Mouse (Mus musculus) forebrain, embryonic 15.5 days (tissue): Measurements from ENCODE around the gene Plac1. TPM values are rescaled to one million over a fixed set of nuclear protein-coding genes. Genes with fewer than 3 reads are reported as not detected.

ENCODE experiments used
- ATAC-seq: fragments of 200-750 bp; cut with Nextera tagmentation; replicated peaks from 2 replicates; pipeline ENCODE4 v1.8.0; 2017; ENCODE audit warnings: mild to moderate bottlenecking, moderate TSS enrichment, moderate library complexity
- H3K27ac ChIP-seq: fragments of 300-500 bp; sonication (generic); replicated peaks from 2 replicates; pipeline ENCODE4 v1.5.1; 2015; ENCODE audit warnings: mild to moderate bottlenecking, inconsistent platforms
- H3K27me3 ChIP-seq: fragments of 300-500 bp; sonication (generic); 2 replicates; pipeline ENCODE4 v1.6.1; 2015; ENCODE audit warnings: inconsistent platforms
- H3K36me3 ChIP-seq: fragments of 300-500 bp; sonication (generic); 2 replicates; pipeline ENCODE4 v1.6.1; 2015; ENCODE audit warnings: mild to moderate bottlenecking, inconsistent platforms
- H3K4me1 ChIP-seq: fragments of 300-500 bp; sonication (generic); 2 replicates; pipeline ENCODE4 v1.6.1; 2015; ENCODE audit warnings: inconsistent platforms
- H3K4me2 ChIP-seq: fragments of 300-500 bp; sonication (generic); replicated peaks from 2 replicates; pipeline ENCODE4 v1.6.1; 2015; ENCODE audit warnings: mild to moderate bottlenecking, inconsistent platforms
- H3K4me3 ChIP-seq: fragments of 300-500 bp; sonication (generic); 2 replicates; pipeline ENCODE4 v1.5.1; 2015; ENCODE audit warnings: mild to moderate bottlenecking, inconsistent platforms
- H3K9ac ChIP-seq: fragments of 300-500 bp; sonication (generic); replicated peaks from 2 replicates; pipeline ENCODE4 v1.6.1; 2015; ENCODE audit warnings: mild to moderate bottlenecking, inconsistent platforms
- H3K9me3 ChIP-seq: fragments of 300-500 bp; sonication (generic); 2 replicates; pipeline ENCODE4 v1.6.1; 2016; ENCODE audit warnings: inconsistent platforms
- WGBS: fragments of 180-500 bp; shearing (Covaris S2); methylation state at CpG from one replicate; pipeline ENCODE4 v1.1.7; 2015; ENCODE audit warnings: mixed read lengths; 5-methylcytosine and 5-hydroxymethylcytosine counted together
- polyA plus RNA-seq: library from polyadenylated mRNA; unstranded; fragments of >200 nt; fragmentation: Nextera tagmentation; extraction: Ambion mirVana; gene quantifications from 2 replicates; pipeline ENCODE4 v1.2.1, GENCODE M21; 2015

Plac1 gene
- polyA plus RNA-seq, 1 experiment from 2014 or later, result 0.64 TPM

DNA sequence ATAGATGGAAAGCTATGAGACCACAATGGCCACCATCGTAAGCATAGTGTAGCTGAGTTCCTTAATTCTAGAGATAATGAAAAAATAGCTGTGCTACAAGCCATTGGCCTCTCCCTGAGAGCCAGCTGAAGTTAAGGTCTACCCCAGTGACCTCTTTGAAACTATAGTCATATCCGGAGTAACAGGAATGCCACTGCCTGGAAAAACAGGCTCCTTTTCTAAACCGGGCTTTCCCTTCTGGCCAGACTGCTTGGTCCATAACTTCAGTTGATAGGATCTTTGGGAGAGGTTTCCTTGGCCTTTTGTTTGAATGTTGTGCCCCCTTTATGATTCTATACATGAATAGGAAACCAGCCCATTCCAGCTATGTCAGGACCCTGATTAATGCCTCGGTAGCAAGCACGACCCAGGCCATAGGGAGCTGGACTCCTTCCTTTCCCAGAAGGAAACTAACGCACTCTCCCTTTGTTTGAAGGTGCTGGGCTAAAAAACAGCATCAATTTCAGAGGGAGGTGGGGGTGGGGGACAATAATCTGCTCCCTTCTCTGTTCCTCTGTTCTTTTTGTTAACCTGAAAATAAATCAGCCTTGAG lies 15.5 kb downstream of the Plac1 start:
- WGBS, result 62% methylated on average over 6 of the region's 6 CpGs
- no peaks in the 10 kb centered on the region for H3K9me3 ChIP-seq
- no peak overlapping the region for H3K4me3 ChIP-seq
- H3K9ac ChIP-seq, result no peak overlapping the region
- no peak for ATAC-seq
- no peaks in the 10 kb centered on the region for H3K4me1 ChIP-seq
- no peak overlapping the region for H3K27ac ChIP-seq
- no peaks in the 10 kb centered on the region for H3K36me3 ChIP-seq
- H3K4me2 ChIP-seq, result no peak overlapping the region
- H3K27me3 ChIP-seq, result no peaks in the 10 kb centered on the region

DNA sequence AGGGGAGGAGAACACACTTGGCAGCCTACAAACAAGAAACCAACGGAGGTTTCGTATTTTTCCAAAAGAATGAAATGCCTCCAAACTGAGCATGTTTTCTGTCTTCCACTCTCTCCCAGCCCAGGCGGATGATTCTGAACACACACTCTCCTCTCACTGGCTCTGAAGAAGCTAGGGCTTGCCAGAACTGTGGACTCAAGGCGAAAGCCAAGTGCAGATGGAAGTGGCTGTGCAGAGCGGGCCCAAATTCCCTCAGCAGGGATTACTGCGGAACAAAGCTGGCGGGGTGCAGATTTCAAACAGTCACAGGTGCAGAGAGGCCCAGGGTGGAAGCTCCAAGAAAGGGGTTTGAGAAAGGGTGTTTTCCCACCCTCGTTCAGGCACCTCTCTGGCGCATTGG lies 19.1 kb downstream of the Plac1 start:
- no peak for ATAC-seq
- Histone ChIP-seq H3K4me2 (no peak overlapping the region), H3K4me1 (no peaks in the 10 kb centered on the region), H3K36me3 (no peaks in the 10 kb centered on the region), H3K27ac (no peak overlapping the region), H3K4me3 (no peak overlapping the region), H3K9ac (no peak overlapping the region), H3K9me3 (no peaks in the 10 kb centered on the region), H3K27me3 (no peaks in the 10 kb centered on the region)
- 71% methylated on average over 9 of the region's 9 CpGs for WGBS

DNA sequence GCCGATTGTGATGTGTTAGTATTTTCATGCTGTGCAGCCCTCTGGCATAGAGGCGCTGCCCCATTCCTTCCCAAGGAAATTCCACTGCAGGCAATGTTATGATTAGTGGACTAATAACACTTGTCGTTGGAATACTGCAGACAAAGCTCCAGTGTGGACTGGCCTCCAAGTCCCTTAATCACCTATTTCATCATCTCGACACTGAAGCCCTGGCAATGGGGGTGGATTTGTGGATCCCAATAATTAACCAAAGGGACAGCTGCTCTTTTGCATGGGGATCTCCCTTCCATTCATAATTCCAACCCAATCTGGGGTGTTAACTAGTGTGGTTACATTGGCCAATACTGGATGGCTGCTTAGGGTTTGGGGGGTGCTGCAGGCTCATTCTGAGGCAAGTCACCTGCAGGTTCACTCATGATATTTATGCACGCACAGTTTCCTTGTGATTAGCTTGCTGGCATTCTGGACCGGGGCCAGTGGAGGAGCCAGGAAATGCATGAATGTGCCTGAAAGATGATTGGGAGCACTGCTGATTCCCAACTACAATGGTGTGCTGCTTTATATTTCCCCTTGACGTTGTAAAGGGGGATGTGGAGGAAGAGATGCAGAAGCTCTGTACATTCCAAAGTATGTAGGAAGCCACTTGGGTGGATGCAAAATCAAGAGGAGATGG lies 25.2 kb downstream of the Plac1 start:
- H3K36me3 ChIP-seq, result no peaks in the 10 kb centered on the region
- 0 out of 2 replicates have a peak, but pooled peaks cover 4% of the 10 kb centered on the region for H3K4me1 ChIP-seq
- H3K4me3 ChIP-seq, result no peak overlapping the region
- H3K9ac ChIP-seq, result no peak overlapping the region
- peak; percentile 47 for ATAC-seq
- H3K27me3 ChIP-seq, result no peaks in the 10 kb centered on the region
- 31% methylated on average over 7 of the region's 7 CpGs for WGBS
- H3K27ac ChIP-seq, result no peak overlapping the region
- no peaks in the 10 kb centered on the region for H3K9me3 ChIP-seq
- no peak overlapping the region for H3K4me2 ChIP-seq

DNA sequence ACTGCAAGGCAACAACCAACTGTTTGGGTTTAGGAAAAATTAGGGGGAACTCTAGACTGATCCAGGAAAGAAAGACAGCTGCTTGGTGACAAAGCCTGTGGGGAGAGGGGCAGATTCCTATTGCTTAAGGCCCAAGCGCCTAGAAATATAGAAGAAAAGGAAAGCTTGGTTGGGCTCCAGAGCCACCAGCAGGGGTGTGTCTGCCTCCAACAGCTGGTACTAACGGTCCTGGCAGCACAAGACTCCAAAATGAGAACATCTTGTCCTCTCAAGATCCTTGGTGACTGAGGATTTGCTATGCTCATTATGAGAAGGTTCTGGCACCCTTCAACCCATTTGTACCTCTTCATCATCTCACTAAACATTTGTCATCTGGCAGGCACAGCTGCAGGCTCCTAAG lies 26.1 kb downstream of the Plac1 start:
- Histone ChIP-seq H3K9ac (no peak overlapping the region), H3K36me3 (no peaks in the 10 kb centered on the region), H3K4me1 (0 out of 2 replicates have a peak, but pooled peaks cover 4% of the 10 kb centered on the region), H3K27ac (no peak overlapping the region), H3K4me2 (no peak overlapping the region), H3K9me3 (no peaks in the 10 kb centered on the region), H3K27me3 (no peaks in the 10 kb centered on the region), H3K4me3 (no peak overlapping the region)
- WGBS, result 66% methylated on average over 2 of the region's 2 CpGs
- no peak for ATAC-seq

DNA sequence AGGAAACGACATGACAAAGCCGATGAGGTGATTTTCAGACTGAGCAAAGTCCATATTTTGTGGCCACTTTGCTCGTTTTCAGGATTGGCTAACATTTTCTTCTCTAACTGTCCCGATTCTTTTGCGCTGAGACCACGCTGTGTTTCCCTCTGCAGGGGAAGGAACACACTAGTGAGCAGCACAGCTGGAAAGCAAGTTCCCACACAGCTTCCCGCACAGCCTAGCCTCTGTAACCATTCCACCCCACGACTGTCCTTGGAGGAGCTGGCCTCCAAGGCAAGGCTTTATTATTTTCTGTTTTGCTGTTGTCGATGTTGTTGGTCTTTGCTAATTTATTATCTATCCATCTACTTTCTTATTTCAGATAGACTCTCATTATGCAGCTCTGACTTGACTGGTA lies 27.4 kb downstream of the Plac1 start:
- no peak overlapping the region for H3K4me2 ChIP-seq
- peak overlapping the region; percentile 62 for H3K27ac ChIP-seq
- H3K9me3 ChIP-seq, result no peaks in the 10 kb centered on the region
- no peak overlapping the region for H3K4me3 ChIP-seq
- WGBS, result 46% methylated on average over 9 of the region's 9 CpGs
- 0 out of 2 replicates have a peak, but pooled peaks cover 4% of the 10 kb centered on the region for H3K4me1 ChIP-seq
- H3K36me3 ChIP-seq, result no peaks in the 10 kb centered on the region
- H3K27me3 ChIP-seq, result no peaks in the 10 kb centered on the region
- ATAC-seq, result no peak
- H3K9ac ChIP-seq, result no peak overlapping the region

DNA sequence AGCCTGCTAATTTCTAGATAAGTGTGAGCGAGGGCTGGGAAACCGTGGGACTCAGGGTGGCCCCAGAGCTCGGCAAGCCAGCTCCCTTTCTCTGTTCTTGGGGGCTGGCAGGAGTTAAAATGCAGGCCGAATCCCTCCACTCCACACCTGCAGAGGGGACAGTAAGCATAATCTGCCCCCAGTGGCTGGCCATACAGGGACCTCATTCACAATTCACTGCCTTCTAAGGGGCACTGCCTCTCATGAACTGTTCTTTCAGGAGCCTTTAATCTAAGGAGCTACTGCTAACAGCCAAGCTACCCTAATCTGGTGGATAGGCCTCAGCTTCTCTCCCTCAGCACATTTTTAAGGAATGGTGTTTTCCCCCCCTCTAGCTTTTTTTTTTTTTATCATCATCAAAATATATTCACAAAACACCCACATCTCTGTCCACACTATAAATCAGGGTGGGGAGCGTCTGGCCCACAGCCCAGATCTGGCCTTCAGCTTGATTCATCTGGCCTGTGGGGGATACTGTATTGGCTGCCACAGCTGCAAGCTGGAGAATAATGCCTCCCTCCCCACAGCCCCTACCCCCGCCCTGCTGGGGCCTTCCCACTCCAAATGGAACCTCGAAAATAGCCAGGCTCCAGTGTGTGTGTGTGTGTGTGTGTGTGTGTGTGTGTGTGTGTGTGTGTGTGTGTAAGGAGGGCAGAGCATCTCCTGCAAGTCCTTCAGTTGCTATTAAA lies 28.0 kb downstream of the Plac1 start:
- no peaks in the 10 kb centered on the region for H3K9me3 ChIP-seq
- H3K36me3 ChIP-seq, result no peaks in the 10 kb centered on the region
- 0 out of 2 replicates have a peak, but pooled peaks cover 4% of the 10 kb centered on the region for H3K4me1 ChIP-seq
- 33% methylated on average over 7 of the region's 7 CpGs for WGBS
- no peak overlapping the region for H3K4me3 ChIP-seq
- peak overlapping the region; percentile 62 for H3K27ac ChIP-seq
- no peak overlapping the region for H3K9ac ChIP-seq
- H3K27me3 ChIP-seq, result no peaks in the 10 kb centered on the region
- peak; percentile 83 for ATAC-seq
- no peak overlapping the region for H3K4me2 ChIP-seq

DNA sequence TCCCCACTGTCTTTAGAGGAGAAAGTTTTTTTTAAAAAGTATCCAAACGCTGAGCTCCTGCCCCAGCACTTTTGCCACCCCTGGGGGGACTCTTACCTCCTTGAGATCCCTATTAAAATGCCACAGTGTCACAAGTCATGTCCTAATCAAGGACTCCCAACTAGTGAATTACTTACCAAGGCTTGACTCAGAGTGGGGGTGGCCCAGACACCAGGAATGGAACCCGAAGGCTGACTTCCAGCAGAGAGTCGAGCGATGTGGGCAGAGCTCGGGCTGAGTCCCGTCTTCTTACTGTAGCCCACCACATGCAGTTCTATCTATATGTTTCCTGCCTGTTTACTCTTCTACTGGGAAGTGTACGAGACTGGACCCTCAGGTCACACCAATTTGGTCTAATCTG lies 30.5 kb downstream of the Plac1 start:
- no peak overlapping the region for H3K4me3 ChIP-seq
- no peak overlapping the region for H3K27ac ChIP-seq
- H3K27me3 ChIP-seq, result no peaks in the 10 kb centered on the region
- H3K4me1 ChIP-seq, result 0 out of 2 replicates have a peak, but pooled peaks cover 4% of the 10 kb centered on the region
- ATAC-seq, result no peak
- no peak overlapping the region for H3K9ac ChIP-seq
- no peak overlapping the region for H3K4me2 ChIP-seq
- H3K36me3 ChIP-seq, result no peaks in the 10 kb centered on the region
- no peaks in the 10 kb centered on the region for H3K9me3 ChIP-seq
- WGBS, result 45% methylated on average over 7 of the region's 7 CpGs

DNA sequence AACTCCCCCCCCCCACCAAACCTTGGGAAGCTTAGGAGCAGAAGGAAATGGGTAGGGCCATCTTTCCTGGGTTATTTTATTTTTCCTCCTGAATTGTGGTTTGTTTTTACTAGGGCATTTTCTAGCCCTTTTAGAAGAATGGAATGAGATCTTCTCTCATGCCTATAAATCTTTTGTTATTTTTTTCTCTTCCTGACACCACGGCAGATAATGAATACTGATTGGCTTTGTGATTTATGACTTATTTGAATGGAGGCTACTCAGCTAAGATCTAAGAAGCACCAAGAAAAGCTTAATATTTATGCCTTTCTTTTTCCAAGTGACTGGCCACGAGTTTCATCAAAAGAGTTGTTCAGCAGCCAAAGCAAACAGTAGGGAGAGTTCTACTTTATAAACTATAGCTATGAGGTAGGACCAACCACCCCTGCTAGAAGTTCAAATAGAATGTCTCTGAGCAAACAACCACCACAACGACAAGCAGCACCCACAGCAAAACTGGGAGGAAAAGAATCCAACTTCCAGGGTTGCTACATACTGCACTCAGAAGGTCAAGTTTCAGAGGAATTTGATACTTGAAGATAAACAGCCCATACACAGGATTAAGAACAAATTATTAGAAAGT lies 35.1 kb downstream of the Plac1 start:
- Histone ChIP-seq H3K4me2 (no peak overlapping the region), H3K27me3 (no peaks in the 10 kb centered on the region), H3K36me3 (no peaks in the 10 kb centered on the region), H3K9me3 (no peaks in the 10 kb centered on the region), H3K4me3 (no peak overlapping the region), H3K9ac (no peak overlapping the region), H3K4me1 (no peaks in the 10 kb centered on the region), H3K27ac (no peak overlapping the region)
- ATAC-seq, result no peak
- WGBS, result 67% methylated on average over 3 of the region's 3 CpGs

DNA sequence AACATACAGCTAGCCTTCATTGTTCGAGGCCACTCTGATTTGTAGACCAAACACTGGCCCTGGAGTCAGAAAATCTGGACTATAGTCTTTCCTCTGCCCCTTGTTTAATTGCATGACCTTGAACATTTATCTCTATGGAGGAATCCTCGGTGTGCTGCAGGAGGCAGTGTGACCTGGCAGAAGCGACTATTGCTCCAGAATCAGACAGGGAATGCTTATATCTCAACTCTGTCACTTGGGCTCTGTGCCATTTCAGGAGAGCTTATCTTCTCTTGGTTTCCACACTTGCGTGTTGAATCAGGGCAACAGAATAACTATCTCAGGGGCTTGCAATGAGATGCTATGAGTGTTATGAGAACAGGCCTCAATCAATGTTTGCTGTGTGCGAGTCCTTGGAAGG lies 38.3 kb downstream of the Plac1 start:
- H3K27ac ChIP-seq, result no peak overlapping the region
- no peaks in the 10 kb centered on the region for H3K36me3 ChIP-seq
- WGBS, result 87% methylated on average over 5 of the region's 5 CpGs
- ATAC-seq, result no peak
- no peaks in the 10 kb centered on the region for H3K27me3 ChIP-seq
- no peak overlapping the region for H3K4me3 ChIP-seq
- no peak overlapping the region for H3K4me2 ChIP-seq
- H3K9ac ChIP-seq, result no peak overlapping the region
- no peaks in the 10 kb centered on the region for H3K9me3 ChIP-seq
- H3K4me1 ChIP-seq, result no peaks in the 10 kb centered on the region

DNA sequence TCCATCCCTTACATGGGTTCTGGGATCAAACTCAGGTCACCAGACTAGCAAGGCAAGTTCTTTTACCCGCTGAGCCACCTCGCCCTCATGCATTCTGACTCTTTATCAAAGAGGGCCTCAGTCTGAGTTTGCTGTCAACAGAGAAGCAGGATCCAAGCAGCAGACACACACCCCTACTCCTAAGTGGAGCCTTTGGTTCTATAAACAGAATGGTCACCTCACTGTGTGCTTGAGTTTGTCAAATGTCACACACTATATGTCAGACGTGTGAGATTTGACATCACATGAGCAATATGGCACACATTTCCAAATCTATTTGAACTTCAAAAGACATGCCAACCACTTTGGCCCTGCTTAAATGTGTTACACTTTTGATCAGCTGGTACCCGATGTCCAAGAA lies 42.2 kb downstream of the Plac1 start:
- Histone ChIP-seq H3K4me3 (no peak overlapping the region), H3K9me3 (no peaks in the 10 kb centered on the region), H3K4me1 (no peaks in the 10 kb centered on the region), H3K4me2 (no peak overlapping the region), H3K27ac (no peak overlapping the region), H3K9ac (no peak overlapping the region), H3K36me3 (no peaks in the 10 kb centered on the region), H3K27me3 (no peaks in the 10 kb centered on the region)
- ATAC-seq, result no peak
- WGBS, result 89% methylated on average over 4 of the region's 4 CpGs

DNA sequence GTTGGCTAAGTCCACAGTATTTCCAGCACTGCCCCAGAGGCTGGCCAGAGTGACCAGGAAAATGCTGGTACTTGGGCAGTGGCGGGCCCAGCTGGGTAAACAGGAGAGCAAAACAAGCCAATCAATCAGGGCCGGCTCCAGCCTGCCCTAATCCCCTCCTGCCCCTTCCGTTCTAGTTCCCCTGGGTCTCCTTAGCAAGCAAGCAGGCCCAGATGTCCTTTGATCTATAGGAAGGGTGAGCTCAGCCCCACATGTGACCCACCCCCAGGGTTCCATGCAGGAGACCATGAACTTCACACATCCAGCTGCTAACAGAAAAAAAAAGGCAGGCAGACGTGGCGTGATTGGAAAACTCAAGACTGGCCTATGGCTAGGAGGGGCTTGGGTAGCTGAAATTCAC lies 43.5 kb downstream of the Plac1 start:
- ATAC-seq, result no peak
- Histone ChIP-seq H3K9ac (no peak overlapping the region), H3K27ac (no peak overlapping the region), H3K4me3 (no peak overlapping the region), H3K27me3 (no peaks in the 10 kb centered on the region), H3K4me1 (no peaks in the 10 kb centered on the region), H3K36me3 (no peaks in the 10 kb centered on the region), H3K4me2 (no peak overlapping the region), H3K9me3 (no peaks in the 10 kb centered on the region)
- 71% methylated on average over 5 of the region's 5 CpGs for WGBS

DNA sequence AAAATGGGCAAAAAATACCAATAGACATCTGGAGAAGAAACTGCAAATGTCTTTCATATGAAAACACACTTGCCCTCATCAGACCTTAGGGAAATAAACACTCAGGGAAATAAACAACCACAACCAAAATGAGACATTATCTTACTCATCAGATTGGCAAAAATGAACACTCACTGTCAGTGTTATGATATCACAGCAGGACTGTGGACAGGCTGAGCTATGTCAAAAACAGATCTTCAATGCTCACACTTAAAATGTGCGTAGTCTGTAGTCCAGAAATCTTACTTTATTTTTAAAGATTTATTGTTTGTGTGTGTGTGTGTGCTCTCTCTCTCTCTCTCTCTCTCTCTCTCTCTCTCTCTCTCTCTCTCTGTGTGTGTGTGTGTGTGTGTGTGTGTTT lies 51.2 kb downstream of the Plac1 start:
- WGBS, result 86% methylated on average over 1 of the region's 1 CpGs
- ATAC-seq, result no peak
- no peaks in the 10 kb centered on the region for H3K9me3 ChIP-seq

More for the DNA sequence above, 51.2 kb downstream of the Plac1 start:
- H3K9ac ChIP-seq, result no peak overlapping the region
- H3K4me2 ChIP-seq, result no peak overlapping the region
- no peak overlapping the region for H3K27ac ChIP-seq
- no peaks in the 10 kb centered on the region for H3K27me3 ChIP-seq
- H3K36me3 ChIP-seq, result no peaks in the 10 kb centered on the region
- H3K4me1 ChIP-seq, result no peaks in the 10 kb centered on the region
- H3K4me3 ChIP-seq, result no peak overlapping the region
